Mouse (Mus musculus) heart, postnatal 0 days (tissue): ENCODE measurements at regions not wholly inside any gene's neighbourhood (a gene's known extent, or its start where the extent isn't known, plus 50 kb on each side); places are given as distances from the start of the nearest gene placed in this dataset.
"Not testable (repeated sequence)": the region's sequence is repeated elsewhere in the genome, so short reads cannot be mapped to it uniquely, and the experiment has no call there.

ENCODE experiments used
- CTCF ChIP-seq: IDR thresholded peaks from 2 replicates; pipeline ENCODE4 v1.5.1; 2016; ENCODE audit warnings: antibody characterized with exemption, control low read depth, low read depth
- EP300 ChIP-seq: IDR thresholded peaks from 2 replicates; pipeline ENCODE4 v1.6.1; 2016; ENCODE audit warnings: antibody characterized with exemption, low read depth

DNA sequence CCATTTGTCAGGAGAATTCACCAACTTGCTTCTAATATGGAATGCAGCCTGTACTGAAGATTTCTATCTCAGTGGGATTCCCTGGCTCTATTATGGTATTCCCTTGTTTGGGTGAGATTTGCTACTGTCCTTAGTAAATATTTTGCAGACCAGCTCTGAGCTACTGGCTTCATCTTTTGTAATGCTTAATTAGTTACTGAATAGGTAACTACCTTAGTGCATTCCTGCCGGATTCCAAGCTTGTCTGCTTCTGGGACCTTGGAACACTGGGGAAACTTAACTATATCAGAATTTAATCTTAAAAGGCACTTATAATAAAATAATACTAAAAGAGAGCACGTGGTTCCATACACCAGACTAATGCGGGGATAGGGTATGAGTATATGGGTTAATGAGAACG, 257.4 kb downstream of the Antxr2 start:
- TF ChIP-seq CTCF, EP300: not testable (repeated sequence)
